Mouse (Mus musculus): ENCODE measurements around the gene Smg1.

DNA sequence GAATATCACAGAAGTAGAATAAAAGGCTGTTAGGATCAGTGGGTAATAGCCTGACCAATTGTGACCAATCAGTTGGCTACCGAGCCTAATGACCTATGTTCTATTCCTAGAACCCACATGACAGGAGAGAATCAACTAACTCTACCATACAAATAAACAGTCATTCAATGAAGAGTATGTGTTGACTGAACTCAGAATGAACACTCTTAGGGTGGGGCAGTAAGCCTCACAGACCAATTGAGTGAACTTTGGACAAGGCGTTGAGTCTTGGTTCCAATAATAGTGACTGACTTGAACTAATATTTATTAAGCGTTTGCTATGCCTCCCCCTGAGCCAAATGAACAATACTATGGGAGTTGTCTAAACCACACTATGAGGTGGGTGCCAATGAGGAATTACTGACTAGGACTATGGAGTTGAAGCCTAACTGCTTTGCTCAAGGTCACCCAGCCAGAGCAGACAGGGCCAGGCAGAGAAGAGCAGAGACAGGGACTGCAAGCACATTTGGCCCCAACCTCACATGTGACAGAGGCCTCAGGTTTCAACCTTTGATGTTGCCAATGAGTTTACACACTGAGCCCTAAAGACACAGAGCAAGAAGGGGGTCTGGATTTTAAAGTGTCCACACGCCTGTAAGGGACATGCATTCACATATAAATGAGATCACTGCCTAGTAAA is 7.2 kb upstream of the Smg1 start:
- TF ChIP-seq CTCF (IDR thresholded peaks at IDR 0.05; ENCODE audit: insufficient read depth, low read length), result no peak
- TF ChIP-seq POLR2A (IDR thresholded peaks at IDR 0.05; ENCODE audit: borderline replicate concordance, extremely low read depth, low read depth, low read length), result no peak
